Mouse (Mus musculus) layer of hippocampus, adult 11-12 months (tissue): ENCODE measurements around the gene 4930438A08Rik.
A peak's percentile ranks its signal among the peaks of the same experiment; 100 is the strongest.
"Not testable (repeated sequence)": the region's sequence is repeated elsewhere in the genome, so short reads cannot be mapped to it uniquely, and the experiment has no call there.

ENCODE experiments used
- DNase-seq: peaks from one replicate; pipeline ENCODE4 v3.0.0; 2022; ENCODE audit warnings: low spot score

4930438A08Rik gene

DNA sequence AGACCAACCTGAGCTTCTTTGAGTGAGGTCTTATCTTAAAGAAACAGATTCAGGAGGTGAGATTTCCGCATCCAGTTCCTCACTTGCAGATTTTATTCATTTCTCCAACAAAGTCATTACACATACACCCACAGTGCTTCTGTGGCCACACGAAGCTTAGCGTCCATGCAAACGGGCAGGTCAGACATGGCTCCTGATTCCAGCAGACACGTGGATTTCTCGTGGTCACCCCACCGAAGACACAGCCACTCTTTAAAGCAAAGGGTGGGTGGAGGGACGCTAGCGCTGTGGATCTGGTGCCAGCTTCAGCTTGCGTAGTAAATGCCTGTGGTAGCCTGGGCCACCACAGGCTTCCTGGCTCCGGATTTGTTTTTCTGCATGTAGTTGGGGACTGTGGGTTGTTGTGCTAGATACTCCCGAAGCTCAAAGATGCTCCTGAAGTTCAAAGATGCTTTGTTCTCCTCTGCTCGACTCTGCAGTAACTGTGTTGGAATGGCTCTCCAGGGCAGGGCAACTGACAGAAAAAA is 7.4 kb downstream of the 4930438A08Rik start:
- DNase-seq = no peak

GRCm38 (mm10) chr11:58282518-58282917 is 7.9 kb downstream of the 4930438A08Rik start:
- no peak for DNase-seq

DNA sequence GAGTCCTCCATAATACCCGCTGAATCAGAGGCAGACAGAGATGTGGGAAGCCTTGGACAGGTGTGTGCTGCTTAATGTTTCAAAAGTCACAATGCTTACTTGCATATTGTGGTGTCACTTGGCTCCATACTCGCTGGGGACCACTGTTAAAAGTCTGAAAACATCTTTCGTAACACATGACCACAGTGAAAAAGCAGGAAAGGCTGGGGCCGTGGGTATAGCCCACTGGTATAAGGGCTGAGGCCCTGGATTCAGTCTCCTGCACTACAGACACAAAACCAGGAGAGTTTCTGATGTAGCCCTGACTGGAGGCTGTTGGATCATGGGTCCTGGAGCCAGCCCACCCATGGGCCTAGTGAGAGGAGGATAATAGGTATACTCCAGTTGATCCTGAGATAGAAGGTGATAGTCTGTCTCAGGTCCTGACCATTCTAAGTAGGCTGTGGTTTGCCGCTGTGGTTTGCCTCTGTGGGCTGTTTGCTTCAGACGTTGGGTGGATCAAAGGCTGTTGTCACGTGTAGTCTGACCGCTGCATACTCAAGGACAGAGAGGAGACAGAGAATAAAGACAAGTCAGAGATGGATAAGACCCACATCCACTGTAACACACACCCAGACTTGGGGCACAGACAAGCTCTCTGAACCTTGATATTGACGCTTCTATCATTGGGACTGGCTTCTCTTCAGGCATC is 15.5 kb downstream of the 4930438A08Rik start:
- no peak for DNase-seq

DNA sequence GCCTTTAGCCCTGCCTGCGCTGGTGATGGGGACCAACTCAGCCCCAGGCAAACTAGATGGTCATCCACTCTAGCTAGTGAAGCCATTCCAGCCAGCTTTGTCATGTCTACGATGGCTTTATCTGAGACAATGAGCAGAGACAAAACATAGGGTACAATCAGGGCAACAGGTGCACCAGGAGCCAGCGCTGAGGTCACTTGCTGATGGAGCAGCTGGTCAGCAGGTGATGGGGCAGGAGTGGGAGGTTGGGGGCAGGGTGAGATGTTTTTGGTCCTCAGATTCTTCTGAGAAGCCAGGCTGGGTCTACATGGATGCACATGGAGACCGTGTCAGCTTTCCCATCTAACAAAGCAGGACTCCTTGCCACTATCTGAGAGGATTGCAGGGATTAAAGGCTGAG is 16.2 kb downstream of the 4930438A08Rik start:
- no peak for DNase-seq

- no peak for DNase-seq
These were observed 18.2 kb downstream of the 4930438A08Rik start for GRCm38 (mm10) chr11:58292791-58293190.

DNA sequence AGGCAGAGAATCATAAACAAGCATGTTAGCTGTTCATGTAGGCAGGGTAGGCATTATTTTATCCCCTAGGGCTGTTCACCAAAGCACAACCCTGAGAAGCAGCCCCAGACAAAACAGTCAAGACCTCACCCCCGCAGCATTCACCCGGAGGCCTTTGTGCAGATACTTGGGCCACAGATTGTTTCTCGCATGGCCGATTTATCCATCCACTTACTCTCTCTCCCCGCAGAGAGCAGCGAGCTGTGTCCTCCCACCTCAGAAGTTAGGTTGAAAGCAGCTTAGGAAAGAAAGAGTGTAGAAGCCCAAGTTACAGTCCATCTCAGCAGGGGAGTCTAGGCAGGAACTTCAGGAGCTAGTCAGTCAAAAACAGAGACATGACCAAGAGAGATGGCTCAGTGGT is 22.8 kb downstream of the 4930438A08Rik start:
- no peak for DNase-seq

- peak; percentile 75 for DNase-seq
These were observed 26.5 kb downstream of the 4930438A08Rik start for GRCm38 (mm10) chr11:58301057-58301456.

GRCm38 (mm10) chr11:58301837-58302754 is 27.5 kb downstream of the 4930438A08Rik start:
- peak; percentile 97 for DNase-seq

- no peak for DNase-seq
These were observed 28.3 kb downstream of the 4930438A08Rik start for GRCm38 (mm10) chr11:58302774-58303445.

GRCm38 (mm10) chr11:58303594-58303993 is 29.0 kb downstream of the 4930438A08Rik start:
- no peak for DNase-seq

GRCm38 (mm10) chr11:58305299-58305698 is 30.7 kb downstream of the 4930438A08Rik start:
- DNase-seq = not testable (repeated sequence)

DNA sequence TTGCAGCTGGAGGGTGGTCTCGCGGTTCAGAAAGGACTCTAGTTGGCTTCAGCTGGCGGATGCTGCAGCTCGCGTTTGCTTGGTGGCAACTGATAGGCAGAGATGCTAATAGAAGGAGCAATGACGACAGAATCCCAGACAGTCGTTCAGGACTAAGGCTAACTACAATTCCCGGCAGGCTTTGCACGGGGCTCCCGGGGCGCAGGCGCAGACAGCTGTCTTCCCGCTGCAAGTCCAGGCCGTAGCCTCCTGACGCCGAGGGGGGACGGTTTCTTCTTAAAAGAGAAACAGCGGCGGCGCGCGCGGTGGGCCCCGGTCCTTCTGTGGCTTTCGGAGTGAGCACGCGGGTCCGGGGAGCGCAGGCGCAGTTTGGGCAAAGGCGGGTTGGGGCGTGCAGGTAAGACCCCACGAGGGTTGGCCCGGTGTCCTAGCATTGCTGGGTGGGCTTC is 32.3 kb downstream of the 4930438A08Rik start, which contains the start of gene Zfp692:
Gene Zfp692, plus strand, starts transcription at position 210 of the 449 bp plus-strand sequence.
- peak; percentile 96 for DNase-seq

GRCm38 (mm10) chr11:58307411-58308080 is 32.9 kb downstream of the 4930438A08Rik start:
- no peak for DNase-seq

DNA sequence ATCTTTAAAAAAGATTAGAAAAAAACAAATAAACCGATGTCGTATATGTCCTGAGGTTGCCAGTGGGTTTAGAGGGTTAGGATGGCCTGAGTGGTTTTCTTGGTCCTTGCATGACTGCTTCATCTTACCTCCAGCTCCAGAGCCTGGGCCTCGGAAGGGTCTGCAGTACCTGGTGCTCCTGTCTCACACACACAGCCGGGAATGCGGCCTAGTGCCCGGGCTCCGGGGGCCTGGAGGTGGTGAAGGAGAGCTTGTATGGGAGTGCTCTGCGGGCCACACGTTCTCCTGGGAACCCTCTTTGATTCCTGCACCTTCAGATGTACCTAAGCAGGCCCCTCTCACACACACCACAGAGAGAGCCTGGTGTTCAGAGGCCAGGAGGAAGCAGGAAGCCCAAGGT is 34.1 kb downstream of the 4930438A08Rik start:
- DNase-seq = no peak

GRCm38 (mm10) chr11:58314069-58314468 is 39.5 kb downstream of the 4930438A08Rik start:
- DNase-seq = no peak

DNA sequence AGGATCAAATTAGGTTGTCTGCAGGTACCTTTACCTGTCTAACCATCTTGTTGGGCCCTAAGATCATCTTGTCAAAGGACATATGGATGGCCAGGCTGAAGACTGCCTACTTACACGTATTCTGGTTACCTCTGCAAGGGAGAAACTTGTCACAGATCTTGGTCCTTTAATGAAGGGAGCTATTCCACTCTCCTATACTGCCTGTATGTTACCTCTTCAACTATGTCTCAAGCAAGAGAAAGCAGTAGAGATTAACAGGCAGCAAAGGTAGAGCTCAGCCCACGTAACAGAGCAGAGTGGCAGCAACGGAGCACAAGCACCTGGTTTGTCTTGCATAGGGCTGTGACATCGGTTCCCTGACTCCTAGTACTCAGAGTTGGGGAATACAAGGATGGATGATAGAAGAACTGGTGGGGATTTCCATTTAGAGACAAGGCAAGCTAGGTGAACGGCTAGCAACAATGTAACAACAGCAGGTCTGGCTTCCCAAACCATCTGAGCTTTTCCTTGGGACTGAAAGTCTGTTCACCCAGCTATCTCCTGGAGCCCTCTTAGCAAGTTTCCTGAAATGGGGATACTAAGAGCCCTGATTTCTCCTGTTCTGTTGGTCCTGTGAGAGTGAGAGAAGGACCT is 41.1 kb downstream of the 4930438A08Rik start:
- DNase-seq = no peak

DNA sequence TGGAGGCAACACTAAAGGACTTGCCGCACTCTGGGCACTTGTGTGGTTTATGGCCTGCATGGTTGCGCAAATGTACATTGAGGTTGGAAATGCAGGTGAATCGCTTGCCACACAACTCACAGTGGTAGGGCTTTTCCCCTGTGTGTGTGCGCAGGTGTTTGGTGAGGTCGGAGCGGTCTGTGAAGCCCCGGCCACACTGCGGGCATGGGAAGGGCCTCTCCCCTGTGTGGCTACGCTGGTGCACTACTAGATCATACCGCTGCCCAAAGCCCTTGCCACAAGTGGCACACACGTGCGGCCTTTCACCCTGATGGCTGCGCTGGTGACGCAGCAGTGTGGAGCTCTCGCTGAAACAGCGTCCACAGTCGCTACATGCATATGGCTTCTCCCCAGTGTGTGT is 41.7 kb downstream of the 4930438A08Rik start:
- DNase-seq = no peak

DNA sequence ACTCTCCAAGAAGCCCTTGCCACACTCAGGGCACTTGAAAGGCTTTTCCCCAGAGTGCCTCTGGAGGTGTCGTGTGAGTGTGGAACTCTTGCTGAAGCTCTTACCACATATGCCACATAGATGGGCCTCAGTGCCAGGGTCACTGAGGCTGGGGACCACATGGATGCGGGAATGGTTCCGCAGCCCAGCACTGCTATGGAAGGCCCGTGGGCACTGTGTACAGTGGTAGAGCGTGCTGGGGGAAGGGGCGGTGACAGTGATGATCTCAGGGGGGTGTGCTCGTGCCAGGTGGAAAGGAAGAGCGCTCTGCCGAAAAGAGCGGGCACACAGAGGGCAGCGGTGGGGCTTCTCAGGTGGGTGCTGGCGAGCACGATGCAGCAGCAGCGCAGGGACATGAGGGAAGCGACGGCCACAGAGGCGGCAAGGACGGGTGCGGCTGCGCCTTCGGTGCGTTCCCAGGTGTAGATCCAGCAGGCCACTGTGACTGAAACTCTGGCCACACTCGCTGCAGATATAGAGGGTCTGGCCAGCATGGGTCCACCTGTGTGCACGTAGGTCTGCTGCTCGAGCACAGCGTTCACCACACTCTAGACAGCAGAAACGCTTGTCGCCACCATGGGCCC is 42.3 kb downstream of the 4930438A08Rik start:
- no peak for DNase-seq

- peak; percentile 96 for DNase-seq
These were observed 48.4 kb downstream of the 4930438A08Rik start for GRCm38 (mm10) chr11:58322824-58323569.
